Mouse (Mus musculus) MEL (cell line): ENCODE data around the gene Dnajb3.

Experiments used
- BHLHE40 ChIP-seq: IDR thresholded peaks from 2 replicates; pipeline ENCODE4 v1.6.1; 2012; ENCODE audit warnings: low read depth, mild to moderate bottlenecking, inconsistent platforms, low read length, improper control_type of control experiment, borderline replicate concordance
- CTCF ChIP-seq, 3 experiments: IDR thresholded peaks in 2 of 3; conservative IDR thresholded peaks in 1 of 3; 2 replicates each; pipeline ENCODE4 v1.5.1; 2011 to 2012; ENCODE audit warnings: low read length in 3 of 3, low read depth in 2 of 3, mild to moderate bottlenecking in 2 of 3, improper control_type of control experiment in 1 of 3, inconsistent platforms in 1 of 3, mixed read lengths in 1 of 3, moderate library complexity in 1 of 3; ENCODE audit not compliant: control insufficient read depth in 1 of 3, insufficient read depth in 1 of 3, poor library complexity in 1 of 3, severe bottlenecking in 1 of 3
- E2F4 ChIP-seq: IDR thresholded peaks from 2 replicates; pipeline ENCODE4 v1.6.1; 2011; ENCODE audit warnings: low read depth, low read length, improper control_type of control experiment, borderline replicate concordance
- ELF1 ChIP-seq: IDR thresholded peaks from 2 replicates; pipeline ENCODE4 v1.6.1; 2014; ENCODE audit warnings: low read depth, mild to moderate bottlenecking, inconsistent platforms, low read length, improper control_type of control experiment, moderate library complexity
- EP300 ChIP-seq, 2 experiments: IDR thresholded peaks; 2 replicates each; pipeline ENCODE4 v1.6.1; 2011; ENCODE audit warnings: improper control_type of control experiment in 2 of 2, low read length in 2 of 2, low read depth in 1 of 2, mild to moderate bottlenecking in 1 of 2
- GATA1 ChIP-seq: IDR thresholded peaks from 2 replicates; pipeline ENCODE4 v1.6.1; 2011; ENCODE audit warnings: low read depth, low read length, improper control_type of control experiment
- NRF1 ChIP-seq: IDR thresholded peaks from 2 replicates; pipeline ENCODE4 v1.6.1; 2014; ENCODE audit warnings: low read depth, mild to moderate bottlenecking, inconsistent platforms, low read length, improper control_type of control experiment, moderate library complexity; ENCODE audit not compliant: poor library complexity, insufficient read depth, severe bottlenecking
- RAD21 ChIP-seq: IDR thresholded peaks from 2 replicates; pipeline ENCODE4 v1.6.1; 2011; ENCODE audit warnings: mild to moderate bottlenecking, low read depth, low read length, improper control_type of control experiment
- TAL1 ChIP-seq: IDR thresholded peaks from 2 replicates; pipeline ENCODE4 v1.6.1; 2012; ENCODE audit warnings: mild to moderate bottlenecking, inconsistent platforms, low read length, moderate library complexity, mixed read lengths
- USF1 ChIP-seq: IDR thresholded peaks from 2 replicates; pipeline ENCODE4 v1.6.1; 2014; ENCODE audit warnings: low read depth, mild to moderate bottlenecking, inconsistent platforms, low read length, improper control_type of control experiment, moderate library complexity
- ZNF384 ChIP-seq: IDR thresholded peaks from 2 replicates; pipeline ENCODE4 v1.6.1; 2012; ENCODE audit warnings: low read depth, mild to moderate bottlenecking, inconsistent platforms, low read length, improper control_type of control experiment

DNA sequence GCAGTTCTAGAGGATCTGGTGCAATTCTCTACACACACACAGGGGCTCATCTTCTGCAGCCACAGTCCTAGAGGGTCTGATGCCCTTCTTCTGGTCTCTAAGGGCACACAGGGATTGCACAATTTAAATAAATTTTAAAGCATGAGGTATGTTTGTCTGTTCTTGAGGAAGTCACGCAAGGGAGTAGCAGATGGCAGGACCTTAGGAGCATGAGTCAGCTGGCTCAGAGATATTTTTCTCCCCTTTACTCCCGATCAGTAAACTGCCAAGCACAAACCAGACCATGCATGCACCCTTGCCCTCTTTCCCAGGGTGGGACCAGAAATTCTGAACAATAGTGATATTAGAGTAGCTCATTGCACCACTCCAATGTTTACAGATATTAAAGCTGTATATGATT, 47.2 kb downstream of the Dnajb3 start:
- no peak for TF ChIP-seq USF1
- no peak for TF ChIP-seq ZNF384
- no peak for TF ChIP-seq ELF1
- TF ChIP-seq CTCF (IDR thresholded peaks at IDR 0.05 in 2 of 3, conservative IDR thresholded peaks at IDR 0.05 in 1 of 3; ENCODE audit: control insufficient read depth in 1 of 3, insufficient read depth in 1 of 3, low read depth in 2 of 3, low read length in 3 of 3, poor library complexity in 1 of 3, severe bottlenecking in 1 of 3) = no peak
- no peak for TF ChIP-seq E2F4
- no peak for TF ChIP-seq EP300 (IDR thresholded peaks at IDR 0.05; ENCODE audit: low read depth in 1 of 2, low read length in 2 of 2)
- no peak for TF ChIP-seq GATA1
- no peak for TF ChIP-seq NRF1
- no peak for TF ChIP-seq RAD21
- TF ChIP-seq TAL1 = no peak
- no peak for TF ChIP-seq BHLHE40
